Mouse (Mus musculus) heart, adult 9 months (tissue): Measurements from ENCODE around the gene Samd8.

ENCODE experiments used
- DNase-seq, 2 experiments: peaks; one replicate each; pipeline ENCODE4 v3.0.0; 2022; ENCODE audit warnings: low spot score in 2 of 2

Samd8 gene

GRCm38 (mm10) chr14:21792250-21792649, 41.9 kb downstream of the Samd8 start:
- DNase-seq, result no peak

- DNase-seq, result no peak
Measured at GRCm38 (mm10) chr14:21800641-21801040, 50.3 kb downstream of the Samd8 start.

- DNase-seq, result no peak
Measured at GRCm38 (mm10) chr14:21801624-21802023, 51.3 kb downstream of the Samd8 start.

- no peak for DNase-seq
Measured at GRCm38 (mm10) chr14:21802543-21803206, 52.3 kb downstream of the Samd8 start.

- DNase-seq, result no peak
Measured at GRCm38 (mm10) chr14:21806203-21806602, 55.9 kb downstream of the Samd8 start.

- DNase-seq, result no peak
Measured at GRCm38 (mm10) chr14:21806631-21807160, 56.4 kb downstream of the Samd8 start.

GRCm38 (mm10) chr14:21808208-21808922, 58.0 kb downstream of the Samd8 start:
- no peak for DNase-seq

GRCm38 (mm10) chr14:21809418-21809817, 59.1 kb downstream of the Samd8 start:
- DNase-seq, result no peak

GRCm38 (mm10) chr14:21811301-21811700, 61.0 kb downstream of the Samd8 start:
- DNase-seq, result no peak

GRCm38 (mm10) chr14:21811744-21812393, 61.5 kb downstream of the Samd8 start:
- no peak for DNase-seq

GRCm38 (mm10) chr14:21812590-21813162, 62.3 kb downstream of the Samd8 start:
- peak; percentile 45 to 72 for DNase-seq

- no peak for DNase-seq
Measured at GRCm38 (mm10) chr14:21813216-21813615, 62.9 kb downstream of the Samd8 start.

- no peak for DNase-seq
Measured at GRCm38 (mm10) chr14:21813847-21814246, 63.5 kb downstream of the Samd8 start.

- no peak for DNase-seq
Measured at GRCm38 (mm10) chr14:21814606-21815005, 64.3 kb downstream of the Samd8 start.

GRCm38 (mm10) chr14:21816255-21816654, 65.9 kb downstream of the Samd8 start:
- no peak for DNase-seq

- DNase-seq, result no peak
Measured at GRCm38 (mm10) chr14:21817453-21817852, 67.1 kb downstream of the Samd8 start.

- no peak for DNase-seq
Measured at GRCm38 (mm10) chr14:21820880-21821505, 70.7 kb downstream of the Samd8 start.

- no peak for DNase-seq
Measured at GRCm38 (mm10) chr14:21822307-21822706, 72.0 kb downstream of the Samd8 start.

GRCm38 (mm10) chr14:21822795-21823374, 72.6 kb downstream of the Samd8 start:
- peak; percentile 92 to 93 for DNase-seq

GRCm38 (mm10) chr14:21823897-21824296, 73.6 kb downstream of the Samd8 start:
- DNase-seq, result no peak

- no peak for DNase-seq
Measured at GRCm38 (mm10) chr14:21824938-21825337, 74.6 kb downstream of the Samd8 start, which contains the start of gene Vdac2. Gene Vdac2 (plus strand): TSS chr14:21825238.
